Mouse (Mus musculus) embryonic facial prominence, embryonic 13.5 days (tissue): ENCODE measurements around the gene Atp13a3. TPM values are rescaled to one million over a fixed set of nuclear protein-coding genes. Genes with fewer than 3 reads are reported as not detected.
A peak's percentile ranks its signal among the peaks of the same experiment; 100 is the strongest.

ENCODE experiments used
- ATAC-seq: fragments of 200-750 bp; cut with Nextera tagmentation; 2 replicates; pipeline ENCODE4 v1.8.0; 2017; ENCODE audit warnings: low read depth; ENCODE audit not compliant: insufficient number of reproducible peaks, insufficient read depth, low FRiP score, low TSS enrichment
- H3K27ac ChIP-seq: fragments of 300-500 bp; sonication (generic); 2 replicates; pipeline ENCODE4 v1.5.1; 2015; ENCODE audit warnings: moderate library complexity, mild to moderate bottlenecking, inconsistent platforms
- H3K27me3 ChIP-seq: fragments of 300-500 bp; sonication (generic); 2 replicates; pipeline ENCODE4 v1.6.1; 2015; ENCODE audit warnings: mild to moderate bottlenecking, inconsistent platforms
- H3K36me3 ChIP-seq: fragments of 300-500 bp; sonication (generic); 2 replicates; pipeline ENCODE4 v1.6.1; 2015; ENCODE audit warnings: mild to moderate bottlenecking, inconsistent platforms
- H3K4me1 ChIP-seq: fragments of 300-500 bp; sonication (generic); 2 replicates; pipeline ENCODE4 v1.6.1; 2015; ENCODE audit warnings: inconsistent platforms
- H3K4me2 ChIP-seq: fragments of 300-500 bp; sonication (generic); 2 replicates; pipeline ENCODE4 v1.6.1; 2015; ENCODE audit warnings: moderate library complexity, mild to moderate bottlenecking, inconsistent platforms
- H3K4me3 ChIP-seq: fragments of 300-500 bp; sonication (generic); 2 replicates; pipeline ENCODE4 v1.5.1; 2015; ENCODE audit warnings: mild to moderate bottlenecking, inconsistent platforms
- H3K9ac ChIP-seq: fragments of 300-500 bp; sonication (generic); 2 replicates; pipeline ENCODE4 v1.6.1; 2015; ENCODE audit warnings: mild to moderate bottlenecking, inconsistent platforms
- H3K9me3 ChIP-seq: fragments of 300-500 bp; sonication (generic); 2 replicates; pipeline ENCODE4 v1.6.1; 2016; ENCODE audit warnings: inconsistent platforms
- WGBS: fragments of 180-500 bp; shearing (Covaris S2); methylation state at CpG from one replicate; pipeline ENCODE4 v1.1.7; 2015; ENCODE audit warnings: mixed read lengths; 5-methylcytosine and 5-hydroxymethylcytosine counted together
- polyA plus RNA-seq: library from polyadenylated mRNA; unstranded; fragments of >200 nt; fragmentation: Nextera tagmentation; extraction: Ambion mirVana; gene quantifications from 2 replicates; pipeline ENCODE4 v1.2.1, GENCODE M21; 2015

Gene Atp13a3
- polyA plus RNA-seq, 1 experiment from 2014 or later: 9.3 TPM

DNA sequence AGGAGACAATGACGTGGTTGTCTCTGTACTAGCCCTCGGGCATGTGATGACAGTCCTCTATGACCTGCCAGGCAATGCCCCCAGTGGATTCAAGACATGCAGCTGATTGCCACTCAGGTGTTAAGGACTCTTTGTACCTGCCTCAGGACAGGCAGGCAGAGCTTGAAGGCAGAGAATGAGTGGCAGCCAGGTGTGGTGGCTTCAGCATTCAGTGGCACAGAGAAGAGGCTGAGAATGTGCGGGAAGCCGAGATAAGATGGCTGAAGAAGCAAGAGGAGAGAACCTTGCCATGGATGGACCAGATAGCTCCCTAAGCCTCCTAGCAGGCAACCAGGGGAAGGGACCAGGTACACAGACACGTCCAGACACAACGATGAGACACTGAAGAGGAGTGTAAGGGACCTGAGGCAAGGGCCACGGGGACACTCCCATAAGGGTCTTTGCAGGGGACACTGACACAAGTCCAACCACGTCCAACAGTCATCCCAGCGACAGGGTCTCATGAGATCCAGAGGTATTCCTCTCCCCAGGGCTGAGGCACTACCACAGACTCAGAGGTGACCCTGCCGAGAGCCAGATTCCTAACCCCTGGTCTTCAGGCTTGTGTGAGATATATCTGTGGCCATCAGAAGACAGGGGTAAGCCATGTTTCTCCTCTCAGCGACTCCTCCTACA, 109.0 kb downstream of the Atp13a3 start:
- Histone ChIP-seq H3K36me3 (no peaks in the 10 kb centered on the region), H3K4me2 (no peak overlapping the region), H3K4me3 (no peak overlapping the region), H3K9ac (no peak overlapping the region), H3K27me3 (0 out of 2 replicates have a peak, but pooled peaks cover 2% of the 10 kb centered on the region), H3K9me3 (no peaks in the 10 kb centered on the region), H3K4me1 (peaks cover 6% of the 10 kb centered on the region; the same call in 1 of the 2 replicates), H3K27ac (no peak overlapping the region)
- WGBS: 85% methylated on average over 11 of the region's 11 CpGs
- no peak for ATAC-seq

DNA sequence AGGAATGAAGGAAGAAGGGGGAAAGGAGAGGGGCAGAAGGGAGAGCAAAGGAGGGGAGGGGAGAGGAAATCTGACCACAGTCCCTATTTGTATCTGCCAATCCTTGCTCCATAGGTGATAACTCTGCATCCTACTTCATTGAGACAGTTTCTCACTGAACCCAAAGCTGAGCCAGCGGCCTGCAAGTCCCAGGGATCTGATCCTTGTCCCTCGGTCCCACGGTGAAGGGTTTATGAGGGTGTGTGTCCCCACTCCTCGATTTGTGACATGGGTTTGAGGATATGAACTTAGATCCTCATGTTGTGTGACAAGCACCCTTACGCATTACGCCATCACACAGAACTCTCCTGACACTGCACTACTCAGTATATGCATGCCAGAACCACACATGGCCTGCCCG, 110.7 kb downstream of the Atp13a3 start:
- H3K9me3 ChIP-seq: no peaks in the 10 kb centered on the region
- H3K36me3 ChIP-seq: no peaks in the 10 kb centered on the region
- peaks cover 6% of the 10 kb centered on the region; the same call in 1 of the 2 replicates for H3K4me1 ChIP-seq
- no peaks in the 10 kb centered on the region for H3K27me3 ChIP-seq
- H3K27ac ChIP-seq: no peak overlapping the region
- no peak overlapping the region for H3K4me2 ChIP-seq
- no peak overlapping the region for H3K9ac ChIP-seq
- no peak overlapping the region for H3K4me3 ChIP-seq
- ATAC-seq: no peak
- 83% methylated on average over 7 of the region's 7 CpGs for WGBS

DNA sequence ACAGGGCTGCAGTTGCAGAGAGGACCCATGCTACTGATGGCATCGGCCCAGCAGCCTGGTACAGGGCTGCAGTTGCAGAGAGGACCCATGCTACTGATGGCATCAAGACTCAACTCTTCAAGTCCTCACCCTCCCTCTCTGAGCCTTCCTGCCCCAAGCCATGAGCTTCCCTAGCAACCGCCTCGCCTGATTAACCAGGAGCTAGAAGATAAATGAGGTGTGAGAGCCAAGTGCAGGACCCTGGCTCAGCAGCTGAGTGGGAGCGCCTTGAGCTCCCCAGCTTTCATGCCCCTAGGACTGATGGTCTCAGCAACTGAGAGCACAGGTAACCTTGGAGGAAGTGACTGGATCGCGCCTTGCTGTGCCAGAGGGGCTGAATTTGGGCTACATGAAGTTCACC, 115.3 kb downstream of the Atp13a3 start:
- Histone ChIP-seq H3K27ac (no peak overlapping the region), H3K9ac (no peak overlapping the region), H3K9me3 (no peaks in the 10 kb centered on the region), H3K36me3 (no peaks in the 10 kb centered on the region), H3K4me2 (no peak overlapping the region), H3K27me3 (no peaks in the 10 kb centered on the region), H3K4me1 (peaks cover 11% of the 10 kb centered on the region), H3K4me3 (no peak overlapping the region)
- WGBS: 88% methylated on average over 6 of the region's 6 CpGs
- no peak for ATAC-seq

DNA sequence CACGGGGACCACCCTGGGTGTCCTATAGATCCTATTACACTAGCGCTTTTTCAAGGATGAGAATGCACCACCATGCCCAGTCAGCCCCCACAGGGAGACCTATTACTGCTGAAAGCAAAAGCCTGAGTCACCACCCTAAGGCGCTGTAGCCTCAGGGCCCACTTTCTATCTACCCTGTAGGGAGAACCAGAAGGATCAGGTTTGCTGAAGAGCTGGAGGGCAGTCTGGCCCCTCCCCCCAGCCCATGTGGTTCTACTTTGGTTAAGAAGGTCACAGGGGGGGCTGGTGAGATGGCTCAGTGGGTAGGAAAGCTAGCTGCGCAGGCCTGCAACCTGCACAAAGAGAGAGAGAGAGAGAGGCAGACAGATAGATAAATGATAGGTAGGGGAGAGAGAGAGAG, 120.1 kb downstream of the Atp13a3 start:
- Histone ChIP-seq H3K27ac (no peak overlapping the region), H3K4me2 (no peak overlapping the region), H3K9ac (no peak overlapping the region), H3K36me3 (no peaks in the 10 kb centered on the region), H3K4me1 (peaks cover 39% of the 10 kb centered on the region), H3K27me3 (peaks cover 29% of the 10 kb centered on the region), H3K9me3 (no peaks in the 10 kb centered on the region), H3K4me3 (no peak overlapping the region)
- no peak for ATAC-seq
- WGBS: 38% methylated on average over 4 of the region's 4 CpGs

DNA sequence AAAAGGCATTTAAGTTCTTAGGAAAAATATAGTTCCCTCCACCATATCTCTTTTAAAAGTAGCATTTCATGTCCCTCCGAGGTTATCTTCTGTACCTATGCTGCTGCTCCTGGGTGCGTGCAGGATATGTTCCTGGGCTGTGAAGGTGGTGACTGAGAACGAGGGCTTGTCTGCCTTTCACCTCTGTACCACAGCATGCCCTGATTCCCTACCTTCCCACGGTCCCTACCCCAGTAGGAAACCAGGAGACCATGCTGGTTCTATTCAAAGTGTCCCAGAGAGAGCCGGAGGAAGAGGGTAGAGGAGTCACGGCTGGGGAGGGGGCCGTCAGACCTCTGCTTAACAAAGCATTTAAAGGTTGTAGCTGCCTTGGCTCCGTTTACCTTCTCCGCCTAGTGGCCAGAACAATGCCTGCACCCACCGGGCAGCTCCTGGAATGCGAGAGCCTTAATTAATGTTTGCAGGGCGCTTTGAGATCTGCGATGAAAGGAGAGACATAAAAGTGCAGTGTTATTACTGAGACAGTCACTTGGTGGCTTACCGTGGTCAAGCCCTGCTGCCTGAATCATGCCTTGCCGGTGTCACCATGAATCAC, 121.9 kb downstream of the Atp13a3 start:
- Histone ChIP-seq H3K4me2 (peak overlapping the region; percentile 49), H3K27me3 (peaks cover 29% of the 10 kb centered on the region), H3K4me1 (peaks cover 47% of the 10 kb centered on the region), H3K9me3 (no peaks in the 10 kb centered on the region), H3K4me3 (peak overlapping the region; percentile 20; the same call in 1 of the 2 replicates), H3K27ac (no peak overlapping the region), H3K9ac (peak overlapping the region; percentile 57; the same call in 1 of the 2 replicates), H3K36me3 (no peaks in the 10 kb centered on the region)
- ATAC-seq: no peak
- 3% methylated on average over 15 of the region's 15 CpGs for WGBS

DNA sequence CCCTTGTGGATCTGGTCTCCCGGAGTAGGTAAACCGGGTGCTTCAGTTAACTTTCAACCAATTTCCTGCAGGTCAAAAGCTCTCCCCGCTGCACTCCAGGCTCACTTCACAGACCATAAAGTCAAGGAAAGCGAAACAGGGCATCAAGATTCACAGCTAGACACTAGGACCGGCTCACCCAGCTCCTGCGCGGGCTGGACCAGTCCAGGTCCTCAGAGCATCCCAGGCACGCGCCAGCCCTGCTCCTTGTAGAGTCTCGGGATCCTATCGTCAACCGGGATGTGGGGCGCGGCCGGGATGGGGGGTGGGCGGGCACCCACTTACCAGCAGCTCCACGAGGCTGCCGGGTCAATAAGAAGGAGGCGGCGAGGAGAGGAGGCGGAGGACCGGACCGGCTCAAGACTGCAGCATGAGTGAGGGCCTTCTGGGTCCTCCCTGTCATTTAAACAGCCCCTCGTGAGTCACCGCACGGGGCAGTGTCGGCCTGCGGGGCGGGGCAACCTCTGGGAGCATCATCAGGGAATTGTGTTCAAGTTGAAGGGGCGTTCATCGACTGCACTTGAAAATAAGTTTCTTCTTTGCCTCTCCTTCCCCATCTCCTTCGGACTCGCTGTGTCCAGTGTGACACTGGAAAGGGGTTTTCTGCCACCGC, 122.8 kb downstream of the Atp13a3 start, which contains the start of gene Lrrc15:
TSS of gene Lrrc15 (minus strand) at position 413 of the 652 bp plus-strand sequence.
- 7% methylated on average over 34 of the region's 34 CpGs for WGBS
- Histone ChIP-seq H3K4me1 (peaks cover 53% of the 10 kb centered on the region), H3K9ac (peak within 1 kb of the TSS; percentile 57), H3K4me2 (peak within 1 kb of the TSS; percentile 66), H3K27ac (no peak within 1 kb of the TSS), H3K27me3 (peaks cover 29% of the 10 kb centered on the region), H3K4me3 (peak within 1 kb of the TSS; percentile 37), H3K9me3 (no peaks in the 10 kb centered on the region), H3K36me3 (no peaks in the 10 kb centered on the region)
- ATAC-seq: no peak

DNA sequence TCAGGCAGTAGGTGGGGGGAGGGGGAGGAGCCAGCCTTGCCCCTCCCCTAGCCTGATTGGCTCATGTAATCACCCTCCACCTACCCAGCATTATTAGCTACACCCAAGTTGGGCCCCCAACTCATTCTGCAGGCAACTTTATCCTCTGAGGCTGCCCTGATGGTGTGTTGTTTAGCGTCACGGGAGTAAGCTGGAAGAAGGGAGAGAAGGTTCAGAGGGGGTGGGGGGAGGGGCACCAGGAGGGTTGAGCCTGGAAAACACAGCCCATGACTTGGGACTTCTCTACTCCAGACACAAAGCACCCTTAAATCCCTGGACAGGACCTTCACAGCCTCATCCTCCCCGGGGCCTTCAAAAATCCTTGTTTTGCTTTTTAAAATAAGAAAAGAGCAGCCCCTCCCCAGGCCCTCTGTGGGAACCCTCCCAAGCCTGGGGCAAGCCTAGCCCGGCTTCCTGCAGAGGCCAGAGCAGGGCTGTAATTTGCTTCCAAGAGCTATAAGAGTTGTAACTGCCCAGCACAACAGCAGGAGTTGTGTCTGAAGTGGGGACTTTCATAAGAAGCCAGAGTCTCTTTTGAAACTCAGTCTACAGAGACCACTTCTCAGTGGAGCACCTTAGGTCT, 125.0 kb downstream of the Atp13a3 start:
- Histone ChIP-seq H3K9ac (0 out of 2 replicates have a peak overlapping the region, but pooled peaks have one; percentile 37), H3K27ac (peak overlapping the region; percentile 72), H3K36me3 (no peaks in the 10 kb centered on the region), H3K9me3 (no peaks in the 10 kb centered on the region), H3K4me1 (peaks cover 63% of the 10 kb centered on the region), H3K27me3 (peaks cover 29% of the 10 kb centered on the region), H3K4me3 (no peak overlapping the region), H3K4me2 (peak overlapping the region; percentile 27)
- WGBS: 3% methylated on average over 4 of the region's 4 CpGs
- ATAC-seq: no peak

DNA sequence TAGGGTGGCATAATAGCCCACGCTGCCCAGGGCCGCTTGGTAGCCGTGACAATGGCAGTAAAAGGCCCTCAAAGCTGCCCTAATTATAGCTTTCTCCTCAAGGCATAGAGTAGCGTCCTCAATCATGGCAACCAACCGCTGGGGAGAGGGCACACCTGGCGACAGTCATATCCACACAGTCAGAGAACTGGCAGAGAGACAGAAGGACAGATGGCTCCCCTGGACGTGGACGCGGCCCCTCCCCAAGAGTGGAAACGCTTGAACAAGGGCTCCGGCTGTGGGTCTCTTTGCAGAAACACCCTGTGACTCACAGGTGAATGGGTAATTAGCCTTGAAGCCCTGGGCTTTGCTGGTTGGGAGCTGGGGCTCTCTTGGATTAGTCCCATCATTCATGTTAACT, 127.4 kb downstream of the Atp13a3 start:
- H3K4me1 ChIP-seq: peaks cover 54% of the 10 kb centered on the region
- 77% methylated on average over 11 of the region's 11 CpGs for WGBS

DNA sequence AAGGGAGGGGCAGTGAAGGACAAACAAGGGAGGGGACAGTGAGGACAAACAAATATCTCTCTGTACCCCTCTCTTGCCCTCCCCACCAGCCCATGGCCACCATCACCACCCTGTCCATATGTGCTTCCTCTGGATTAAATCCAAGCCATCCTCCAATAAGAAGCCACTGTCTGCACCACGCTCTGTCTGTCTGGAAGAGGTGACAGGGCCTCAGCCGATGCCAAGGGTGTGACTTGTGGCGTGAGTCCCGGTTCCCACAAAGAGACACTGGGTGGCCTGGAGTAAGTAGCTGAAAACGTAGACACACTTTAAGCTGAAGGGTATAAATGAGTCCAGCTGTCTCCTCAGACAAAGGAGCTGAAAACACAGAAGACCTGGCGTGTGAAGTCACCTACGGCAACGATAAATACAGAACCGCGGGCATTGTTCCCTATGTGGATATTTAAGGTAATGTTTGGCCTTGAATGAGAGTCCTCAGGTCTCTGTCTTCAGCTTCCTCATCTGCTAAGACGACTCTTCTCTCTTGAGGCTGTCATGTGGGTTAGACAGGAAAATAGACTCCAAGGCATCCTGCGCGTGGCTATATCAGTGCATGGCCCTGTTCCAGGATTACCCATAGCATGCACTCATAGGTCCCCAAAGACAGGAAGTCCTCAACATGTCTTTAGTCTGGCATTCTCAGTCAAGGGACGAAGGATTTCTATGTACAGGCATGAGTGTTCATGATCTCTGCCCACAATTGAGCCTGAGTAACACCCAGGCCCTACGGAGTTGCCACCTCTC, 130.0 kb downstream of the Atp13a3 start:
- H3K36me3 ChIP-seq: no peaks in the 10 kb centered on the region
- H3K4me2 ChIP-seq: no peak overlapping the region
- H3K9me3 ChIP-seq: no peaks in the 10 kb centered on the region
- H3K27me3 ChIP-seq: no peaks in the 10 kb centered on the region; the same call in 1 of the 2 replicates
- H3K4me1 ChIP-seq: peaks cover 57% of the 10 kb centered on the region
- no peak overlapping the region for H3K4me3 ChIP-seq
- H3K9ac ChIP-seq: no peak overlapping the region
- 70% methylated on average over 15 of the region's 15 CpGs for WGBS
- no peak overlapping the region for H3K27ac ChIP-seq
- ATAC-seq: no peak

More for the DNA sequence above, 127.4 kb downstream of the Atp13a3 start:
- no peaks in the 10 kb centered on the region for H3K36me3 ChIP-seq
- no peak overlapping the region for H3K27ac ChIP-seq
- ATAC-seq: no peak
- peaks cover 12% of the 10 kb centered on the region for H3K27me3 ChIP-seq
- no peak overlapping the region for H3K9ac ChIP-seq
- no peak overlapping the region for H3K4me2 ChIP-seq
- H3K9me3 ChIP-seq: no peaks in the 10 kb centered on the region
- no peak overlapping the region for H3K4me3 ChIP-seq

DNA sequence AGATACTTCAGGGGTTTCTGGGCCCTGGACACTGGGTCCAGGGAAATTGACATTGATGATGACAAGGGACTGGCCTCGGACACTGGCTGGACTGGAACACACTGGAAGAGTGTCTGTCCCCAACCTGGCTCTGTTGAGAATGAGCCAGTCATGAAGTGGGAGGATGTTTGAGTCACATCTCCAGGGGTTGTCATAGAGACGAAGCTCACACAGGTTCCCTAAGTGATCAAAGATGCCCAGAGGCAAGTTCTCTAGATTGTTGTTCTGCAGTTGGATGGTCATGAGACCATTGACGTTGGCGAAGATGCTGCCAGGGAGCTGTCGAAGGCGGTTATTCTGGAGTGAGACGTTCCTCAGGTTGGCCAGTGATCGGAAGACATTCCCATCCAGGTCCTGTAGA, 132.7 kb downstream of the Atp13a3 start:
- ATAC-seq: no peak
- WGBS: 90% methylated on average over 8 of the region's 8 CpGs

More for the DNA sequence above, 132.7 kb downstream of the Atp13a3 start:
- H3K36me3 ChIP-seq: no peaks in the 10 kb centered on the region
- no peaks in the 10 kb centered on the region for H3K27me3 ChIP-seq
- H3K4me1 ChIP-seq: peaks cover 50% of the 10 kb centered on the region
- no peak overlapping the region for H3K27ac ChIP-seq
- H3K9me3 ChIP-seq: no peaks in the 10 kb centered on the region
- no peak overlapping the region for H3K4me3 ChIP-seq
- no peak overlapping the region for H3K4me2 ChIP-seq
- no peak overlapping the region for H3K9ac ChIP-seq
